Mouse (Mus musculus): ENCODE measurements around the gene Rasal2. TPM values are rescaled to one million over a fixed set of nuclear protein-coding genes. Genes with fewer than 3 reads are reported as not detected.

Gene Rasal2
- total and polyA plus RNA-seq, 3 experiments: 1.5 to 3.2 TPM; not detected in 1

DNA sequence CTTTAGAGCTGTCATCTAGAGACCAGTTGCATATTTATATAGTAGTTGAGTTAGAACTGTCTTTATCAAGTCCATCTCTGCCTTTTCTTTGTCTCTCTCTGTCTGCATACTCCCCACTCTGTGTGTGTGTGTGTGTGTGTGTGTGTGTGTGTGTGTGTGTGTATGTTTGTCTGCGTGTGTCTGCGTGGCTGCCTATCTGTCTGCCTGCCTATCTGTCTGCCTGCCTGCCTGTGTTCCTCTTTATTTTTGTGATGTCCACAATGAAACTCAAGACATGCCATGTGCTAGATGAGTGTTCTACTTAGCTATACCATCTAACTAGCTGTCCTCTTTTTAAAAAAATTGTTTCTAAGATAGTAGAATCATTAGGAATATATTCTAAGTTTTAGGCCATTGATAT is 42.0 kb downstream of the Rasal2 start (continued):
- TF ChIP-seq ELF1 (IDR thresholded peaks at IDR 0.05; ENCODE audit: low read depth, low read length) (no peak), POLR2AphosphoS2 (IDR thresholded peaks at IDR 0.05; ENCODE audit: low read length) (no peak), USF2 (IDR thresholded peaks at IDR 0.05; ENCODE audit: borderline replicate concordance in 1 of 2, insufficient read depth in 1 of 2, low read depth in 1 of 2, low read length in 2 of 2) (no peak), MEF2A (IDR thresholded peaks at IDR 0.05; ENCODE audit: extremely low read depth, insufficient replicate concordance, low read depth, low read length, poor library complexity, severe bottlenecking) (no peak)

DNA sequence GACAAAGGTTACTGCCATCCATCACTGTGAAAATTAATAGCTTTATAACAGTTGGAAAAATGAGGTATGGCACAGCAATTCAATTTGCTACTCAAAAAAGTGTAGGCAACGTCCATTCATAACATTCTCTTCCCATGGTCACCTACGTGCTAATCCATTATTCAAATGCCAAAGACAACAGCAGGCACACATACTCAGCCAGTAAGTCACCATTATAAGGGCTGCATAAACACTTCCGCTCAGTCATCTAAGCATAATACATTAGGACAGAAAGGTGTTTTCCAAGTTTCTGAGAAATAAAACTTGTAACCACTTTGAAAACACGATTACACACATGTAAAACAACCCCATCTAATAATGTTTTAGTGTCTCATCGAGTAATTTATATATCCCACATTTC is 44.1 kb downstream of the Rasal2 start:
- no peak overlapping the region for H3K9ac ChIP-seq (ENCODE audit: control insufficient read depth, low read depth, low read length, poor library complexity, severe bottlenecking)
- peaks cover 0 to 7% of the 10 kb centered on the region in 2 experiments; a peak in 2 of 4 replicates for H3K36me3 ChIP-seq (ENCODE audit: control insufficient read depth in 1 of 2, insufficient read depth in 2 of 2, low read length in 2 of 2)
- H3K9me3 ChIP-seq (replicated peaks; ENCODE audit: insufficient read depth, low read length): no peaks in the 10 kb centered on the region
- no peak overlapping the region for H3K4me3 ChIP-seq (ENCODE audit: control insufficient read depth in 1 of 2, insufficient read depth in 1 of 2, low read depth in 2 of 2, low read length in 2 of 2)
- H3K27ac ChIP-seq (ENCODE audit: control insufficient read depth, low read depth, low read length): no peak overlapping the region
- no peaks in the 10 kb centered on the region for H3K79me2 ChIP-seq (ENCODE audit: control insufficient read depth, insufficient read depth, low read length, poor library complexity)
- TF ChIP-seq MXI1 (IDR thresholded peaks at IDR 0.05; ENCODE audit: low read depth, low read length) (no peak), RCOR1 (IDR thresholded peaks at IDR 0.05; ENCODE audit: low read depth, low read length) (no peak), USF1 (IDR thresholded peaks at IDR 0.05; ENCODE audit: low read depth, low read length) (no peak), POLR2AphosphoS2 (IDR thresholded peaks at IDR 0.05; ENCODE audit: low read length) (no peak), MAX (IDR thresholded peaks at IDR 0.05; ENCODE audit: low read length) (no peak), SIN3A (IDR thresholded peaks at IDR 0.05; ENCODE audit: low read length) (no peak), TAL1 (IDR thresholded peaks at IDR 0.05; ENCODE audit: low read length) (no peak), UBTF (IDR thresholded peaks at IDR 0.05; ENCODE audit: borderline replicate concordance, insufficient read depth, low read depth, low read length) (no peak), ZKSCAN1 (IDR thresholded peaks at IDR 0.05; ENCODE audit: low read depth, low read length) (no peak), CHD1 (IDR thresholded peaks at IDR 0.05; ENCODE audit: low read depth, low read length) (no peak), RAD21 (IDR thresholded peaks at IDR 0.05; ENCODE audit: low read depth, low read length) (no peak), EP300 (IDR thresholded peaks at IDR 0.05; ENCODE audit: low read depth in 1 of 2, low read length in 2 of 2) (no peak)
- H3K27me3 ChIP-seq (ENCODE audit: control insufficient read depth in 1 of 2, insufficient read depth in 2 of 2, low read length in 2 of 2): no peaks in the 10 kb centered on the region
- no peak for DNase-seq (ENCODE audit: low read depth, low spot score)
- peaks cover 0 to 8% of the 10 kb centered on the region in 2 experiments; a peak in 2 of 4 replicates for H3K4me1 ChIP-seq (ENCODE audit: control insufficient read depth in 1 of 2, insufficient read depth in 2 of 2, low read length in 2 of 2)

DNA sequence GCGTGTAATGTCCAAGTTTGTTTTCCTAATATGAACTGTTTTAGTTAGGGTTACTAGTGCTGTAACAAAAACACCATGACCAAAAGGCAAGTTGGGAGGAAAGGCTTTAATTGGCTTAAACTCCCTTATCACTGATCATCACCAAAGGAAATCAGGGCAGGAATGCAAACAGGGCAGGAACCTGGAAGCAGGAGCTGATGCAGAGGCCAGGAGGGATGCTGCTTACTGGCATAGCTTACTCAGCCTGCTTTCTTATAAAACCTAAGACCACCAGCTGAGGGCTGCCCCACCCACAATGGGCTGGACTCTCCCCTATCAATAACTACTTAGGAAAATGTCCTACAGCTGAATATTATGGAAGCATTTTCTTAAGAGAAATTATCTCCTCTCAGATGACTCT is 65.7 kb downstream of the Rasal2 start:
- Histone ChIP-seq H3K4me3 (ENCODE audit: control insufficient read depth in 1 of 2, insufficient read depth in 1 of 2, low read depth in 2 of 2, low read length in 2 of 2) (no peak overlapping the region), H3K79me2 (ENCODE audit: control insufficient read depth, insufficient read depth, low read length, poor library complexity) (no peaks in the 10 kb centered on the region), H3K27ac (ENCODE audit: control insufficient read depth, low read depth, low read length) (no peak overlapping the region), H3K36me3 (ENCODE audit: control insufficient read depth in 1 of 2, insufficient read depth in 2 of 2, low read length in 2 of 2) (no peaks in the 10 kb centered on the region), H3K4me1 (ENCODE audit: control insufficient read depth in 1 of 2, insufficient read depth in 2 of 2, low read length in 2 of 2) (no peaks in the 10 kb centered on the region), H3K9me3 (replicated peaks; ENCODE audit: insufficient read depth, low read length) (no peaks in the 10 kb centered on the region), H3K27me3 (ENCODE audit: control insufficient read depth in 1 of 2, insufficient read depth in 2 of 2, low read length in 2 of 2) (no peaks in the 10 kb centered on the region), H3K9ac (ENCODE audit: control insufficient read depth, low read depth, low read length, poor library complexity, severe bottlenecking) (no peak overlapping the region)
- TF ChIP-seq MYB (IDR thresholded peaks at IDR 0.05; ENCODE audit: low read depth, low read length) (no peak), ZMIZ1 (IDR thresholded peaks at IDR 0.05; ENCODE audit: low read depth, low read length) (no peak)
- DNase-seq (ENCODE audit: low read depth, low spot score): no peak

All from MEL (cell line).